ENCODE assay signal across 19 mouse cellular contexts in the genomic region with DNA sequence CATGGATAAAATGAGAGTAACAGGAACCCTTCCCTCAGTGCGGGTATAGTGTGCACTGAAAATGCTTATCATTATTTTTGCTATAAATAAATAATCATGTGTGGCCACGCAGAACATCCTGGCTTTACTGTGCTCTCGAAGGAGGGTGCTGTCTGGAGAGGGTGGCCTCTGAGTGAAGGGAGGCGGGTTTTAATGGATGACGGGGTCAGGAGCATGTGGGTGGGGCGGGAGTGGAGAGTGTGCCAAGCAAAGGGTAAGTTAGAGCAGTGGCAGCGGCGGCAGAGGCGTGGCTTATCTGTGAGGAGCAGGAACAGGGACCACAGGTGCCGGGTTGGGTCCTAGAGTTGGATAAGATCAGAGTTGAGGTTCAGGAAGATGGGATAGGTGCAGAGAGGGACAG. TPM values are rescaled to one million over a fixed set of nuclear protein-coding genes. Genes with fewer than 3 reads are reported as not detected.
DNase-seq lines count a peak whose midpoint lies in the region; ATAC-seq and TF ChIP-seq lines count a peak whose summit lies in the region.
"Had no signal": no experiment of that assay in that cellular context is flagged by ENCODE, and none has a peak within 500 bp of the region (broad histone marks: within the 10 kb centered on the region; RNA-seq: fewer than 3 reads in every experiment).

No protein-coding gene starts in this region.

- no peak overlapping the region for H3K4me2 ChIP-seq in kidney, embryonic 15.5 days
- no peak overlapping the region for H3K4me2 ChIP-seq in hindbrain, postnatal 0 days (ENCODE audit: low read depth, low read length)
- H3K4me2 ChIP-seq: forebrain, embryonic 13.5 days; stomach, embryonic 15.5 days had no signal

- H3K9ac ChIP-seq in kidney, embryonic 15.5 days = no peak overlapping the region
- H3K9ac ChIP-seq in hindbrain, postnatal 0 days (replicated peaks; ENCODE audit: low read length) = no peak overlapping the region
- H3K9ac ChIP-seq: forebrain, embryonic 13.5 days; liver, postnatal 0 days; stomach, embryonic 15.5 days had no signal

- no peak; the same call in 1 of the 2 replicates for ATAC-seq in kidney, embryonic 15.5 days (replicated peaks; ENCODE audit: low FRiP score)
- ATAC-seq in hindbrain, postnatal 0 days = no peak
- ATAC-seq: activated CD4-positive, CD25-positive, alpha-beta regulatory T cell, adult 4 months; forebrain, embryonic 13.5 days; intestine, postnatal 0 days; liver, postnatal 0 days had no signal

- H3K27ac ChIP-seq in kidney, embryonic 15.5 days = no peak overlapping the region
- no peak overlapping the region for H3K27ac ChIP-seq in hindbrain, postnatal 0 days
- H3K27ac ChIP-seq: forebrain, embryonic 13.5 days; gastrocnemius, adult 2 months; heart, embryonic 10.5 days; stomach, embryonic 15.5 days had no signal

- intact Hi-C loops in left cerebral cortex, postnatal 10 days (cut with DNase I) = no loop called here

- H3K4me3 ChIP-seq in kidney, embryonic 15.5 days (replicated peaks) = no peak overlapping the region
- no peak overlapping the region for H3K4me3 ChIP-seq in hindbrain, postnatal 0 days (ENCODE audit: low read length)
- H3K4me3 ChIP-seq: forebrain, embryonic 13.5 days; gastrocnemius, adult 2 months; heart, embryonic 10.5 days; stomach, embryonic 15.5 days had no signal

- no peaks in the 10 kb centered on the region for H3K36me3 ChIP-seq in kidney, embryonic 15.5 days
- peaks cover 6% of the 10 kb centered on the region; the same call in 1 of the 2 replicates for H3K36me3 ChIP-seq in hindbrain, postnatal 0 days (ENCODE audit: insufficient read depth, low read length)
- H3K36me3 ChIP-seq: heart, embryonic 10.5 days; stomach, embryonic 15.5 days had no signal

- H3K27me3 ChIP-seq in kidney, embryonic 15.5 days = peaks cover 25% of the 10 kb centered on the region
- H3K27me3 ChIP-seq in hindbrain, postnatal 0 days (ENCODE audit: insufficient read depth, low read length) = no peaks in the 10 kb centered on the region

- 37% methylated on average over 10 of the region's 10 CpGs for WGBS in kidney, embryonic 15.5 days
- WGBS in hindbrain, postnatal 0 days = 50% methylated on average over 10 of the region's 10 CpGs

- no peaks in the 10 kb centered on the region for H3K9me3 ChIP-seq in kidney, embryonic 15.5 days (replicated peaks)
- no peaks in the 10 kb centered on the region for H3K9me3 ChIP-seq in hindbrain, postnatal 0 days (ENCODE audit: low read length)
- H3K9me3 ChIP-seq: forebrain, embryonic 13.5 days; heart, embryonic 10.5 days; stomach, embryonic 15.5 days had no signal

- TF ChIP-seq CTCF in hindbrain, postnatal 0 days (IDR thresholded peaks at IDR 0.05; ENCODE audit: low read depth) = no peak

- peaks cover 5% of the 10 kb centered on the region; the same call in 1 of the 2 replicates for H3K4me1 ChIP-seq in kidney, embryonic 15.5 days
- no peaks in the 10 kb centered on the region for H3K4me1 ChIP-seq in hindbrain, postnatal 0 days (ENCODE audit: insufficient read depth, low read length)
- H3K4me1 ChIP-seq: forebrain, embryonic 13.5 days; stomach, embryonic 15.5 days had no signal

- peak; percentile 33 for DNase-seq in cerebellum, adult 9-11 months
- DNase-seq in cerebellum, adult 8-10 months = no peak
- DNase-seq in kidney, postnatal 14 days = peak; percentile 14
- DNase-seq in retina, embryonic 14.5 days (ENCODE audit: low spot score) = peak; percentile 19
- DNase-seq in retina, postnatal 1 day = no peak
- DNase-seq in left cerebral cortex, postnatal 10 days (ENCODE audit: extremely low spot score in 1 of 2, low spot score in 2 of 2) = no peak
- no peak for DNase-seq in hindbrain, postnatal 0 days (ENCODE audit: low spot score)
- DNase-seq: adrenal gland, postnatal 10 days; gastrocnemius, adult 2 months; liver, postnatal 0 days; lung, postnatal 36 days; thymus, adult 18-20 months; thymus, postnatal 36 days had no signal

RNA-seq across cellular contexts. Expression of a gene that starts 31.2 kb away (rescaled TPM):
- 1.1 TPM in 2 replicates for polyA plus RNA-seq in kidney, embryonic 15.5 days (2015; fragmentation: Nextera tagmentation; extraction: Ambion mirVana)
- 100 to 1,000 TPM; 350 to 355 TPM for total RNA-seq in left cerebral cortex, postnatal 10 days (2021)
- total RNA-seq in hindbrain, postnatal 0 days (2014; rRNA removed) = 257 TPM in 2 replicates
- polyA plus RNA-seq in hindbrain, postnatal 0 days (2015; fragmentation: Nextera tagmentation; extraction: Ambion mirVana) = 67.1 and 71.0 TPM in 2 replicates

RNA-seq across cellular contexts. Expression of a gene that starts 42.9 kb away (rescaled TPM):
- polyA plus RNA-seq in kidney, embryonic 15.5 days (2015; fragmentation: Nextera tagmentation; extraction: Ambion mirVana) = 73.5 and 79.6 TPM in 2 replicates
- total RNA-seq in left cerebral cortex, postnatal 10 days (2021) = 10 to 100 TPM; 61.1 to 61.2 TPM
- total RNA-seq in hindbrain, postnatal 0 days (2014; rRNA removed) = 60.8 and 101 TPM in 2 replicates
- 55.5 and 56.3 TPM in 2 replicates for polyA plus RNA-seq in hindbrain, postnatal 0 days (2015; fragmentation: Nextera tagmentation; extraction: Ambion mirVana)

RNA-seq across cellular contexts. Expression of a gene that starts 51.2 kb away (rescaled TPM):
- polyA plus RNA-seq in kidney, embryonic 15.5 days (2015; fragmentation: Nextera tagmentation; extraction: Ambion mirVana) = 2.6 and 41.3 TPM in 2 replicates
- total RNA-seq in left cerebral cortex, postnatal 10 days (2021) = 1 to 10 TPM; 2.9 to 3.4 TPM
- 8.8 and 14.4 TPM in 2 replicates for total RNA-seq in hindbrain, postnatal 0 days (2014; rRNA removed)
- polyA plus RNA-seq in hindbrain, postnatal 0 days (2015; fragmentation: Nextera tagmentation; extraction: Ambion mirVana) = 6.7 and 7.1 TPM in 2 replicates

Comparison
In these comparisons a context has a peak if more than half of its experiments do, and no peak if none do; other contexts are left out.
1. DNase-seq: peak in cerebellum, adult 9-11 months (single experiment), kidney, postnatal 14 days (single experiment) and retina, embryonic 14.5 days (single experiment); none in cerebellum, adult 8-10 months (single experiment), retina, postnatal 1 day (single experiment), left cerebral cortex, postnatal 10 days (0 of 2) and hindbrain, postnatal 0 days (single experiment).